Mouse (Mus musculus): ENCODE data around the gene Krtap16-3.

- TF ChIP-seq CTCF (IDR thresholded peaks at IDR 0.05; ENCODE audit: insufficient read depth, low read depth, low read length): no peak
- TF ChIP-seq POLR2A (IDR thresholded peaks at IDR 0.05; ENCODE audit: insufficient read depth, low read depth, low read length): no peak
Observed at GRCm38 (mm10) chr16:88932165-88932564, 30.5 kb downstream of the Krtap16-3 start, which contains the start of gene Krtap19-9b.
